Mouse (Mus musculus) embryonic facial prominence, embryonic 11.5 days (tissue): ENCODE measurements at regions not wholly inside any gene's neighbourhood (a gene's known extent, or its start where the extent isn't known, plus 50 kb on each side); places are given as distances from the start of the nearest gene placed in this dataset.

Experiments
- ATAC-seq: fragments of 200-750 bp; cut with Nextera tagmentation; replicated peaks from 2 replicates; pipeline ENCODE4 v1.8.0; 2017; ENCODE audit warnings: low read depth; ENCODE audit not compliant: insufficient number of reproducible peaks, low FRiP score, low TSS enrichment
- DNase-seq: peaks from one replicate; pipeline ENCODE4 v3.0.0-alpha.2; 2015; ENCODE audit warnings: low spot score
- H3K27ac ChIP-seq: fragments of 300-500 bp; sonication (generic); replicated peaks from 2 replicates; pipeline ENCODE4 v1.5.1; 2014; ENCODE audit warnings: mild to moderate bottlenecking, low read depth, low read length, control low read depth
- H3K27me3 ChIP-seq: fragments of 300-500 bp; sonication (generic); 2 replicates; pipeline ENCODE4 v1.6.1; 2014; ENCODE audit warnings: mild to moderate bottlenecking, low read length, moderate library complexity, mixed read lengths; ENCODE audit not compliant: control insufficient read depth, insufficient read depth
- H3K36me3 ChIP-seq: fragments of 300-500 bp; sonication (generic); replicated peaks from 2 replicates; pipeline ENCODE4 v1.6.1; 2014; ENCODE audit warnings: low read depth, mild to moderate bottlenecking, low read length, moderate library complexity, mixed read lengths; ENCODE audit not compliant: control insufficient read depth, insufficient read depth
- H3K4me1 ChIP-seq: fragments of 300-500 bp; sonication (generic); 2 replicates; pipeline ENCODE4 v1.6.1; 2014; ENCODE audit warnings: low read length, mixed read lengths; ENCODE audit not compliant: control insufficient read depth, insufficient read depth
- H3K4me2 ChIP-seq: fragments of 300-500 bp; sonication (generic); 2 replicates; pipeline ENCODE4 v1.6.1; 2014; ENCODE audit warnings: low read depth, mild to moderate bottlenecking, control low read depth, low read length, moderate library complexity
- H3K4me3 ChIP-seq: fragments of 300-500 bp; sonication (generic); 2 replicates; pipeline ENCODE4 v1.5.1; 2014; ENCODE audit warnings: low read depth, low read length, control low read depth
- H3K9ac ChIP-seq: fragments of 300-500 bp; sonication (generic); replicated peaks from 2 replicates; pipeline ENCODE4 v1.6.1; 2014; ENCODE audit warnings: mild to moderate bottlenecking, control low read depth, low read length
- H3K9me3 ChIP-seq: fragments of 300-500 bp; sonication (generic); replicated peaks from 2 replicates; pipeline ENCODE4 v1.6.1; 2016; ENCODE audit warnings: mild to moderate bottlenecking, low read length, inconsistent platforms, mixed read lengths; ENCODE audit not compliant: control insufficient read depth
- WGBS: fragments of 180-500 bp; shearing (Covaris S2); extraction: QIAGEN DNeasy Blood & Tissue Kit; methylation state at CpG from one replicate; pipeline ENCODE4 v1.1.7; 2014; 5-methylcytosine and 5-hydroxymethylcytosine counted together

DNA sequence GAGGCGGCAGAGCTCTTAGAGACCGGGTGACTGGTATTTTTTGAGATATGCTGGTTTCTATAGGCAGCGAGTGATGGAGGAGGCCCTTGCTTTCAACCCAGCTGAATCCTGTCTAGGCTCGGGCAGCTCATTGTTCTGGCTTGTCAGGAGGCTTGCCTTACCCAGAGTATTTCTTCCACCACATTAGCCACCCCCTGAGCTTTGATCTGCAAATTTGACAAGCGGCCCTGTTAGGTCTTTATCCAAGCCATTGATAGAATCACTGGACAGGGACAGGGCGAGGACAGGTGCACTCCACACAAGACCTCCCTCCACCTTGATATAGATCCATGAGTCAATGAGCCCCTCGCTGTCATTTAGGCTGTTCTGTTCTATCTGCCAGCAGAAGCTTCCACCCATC, 343.0 kb upstream of the Fam19a5 start:
- no peak overlapping the region for H3K4me3 ChIP-seq
- no peak for DNase-seq
- no peak for ATAC-seq
- H3K9ac ChIP-seq: no peak overlapping the region
- no peak overlapping the region for H3K27ac ChIP-seq
- no peaks in the 10 kb centered on the region for H3K4me1 ChIP-seq
- no peaks in the 10 kb centered on the region for H3K36me3 ChIP-seq
- H3K9me3 ChIP-seq: no peaks in the 10 kb centered on the region
- H3K4me2 ChIP-seq: no peak overlapping the region
- no peaks in the 10 kb centered on the region for H3K27me3 ChIP-seq
- 63% methylated on average over 7 of the region's 7 CpGs for WGBS

DNA sequence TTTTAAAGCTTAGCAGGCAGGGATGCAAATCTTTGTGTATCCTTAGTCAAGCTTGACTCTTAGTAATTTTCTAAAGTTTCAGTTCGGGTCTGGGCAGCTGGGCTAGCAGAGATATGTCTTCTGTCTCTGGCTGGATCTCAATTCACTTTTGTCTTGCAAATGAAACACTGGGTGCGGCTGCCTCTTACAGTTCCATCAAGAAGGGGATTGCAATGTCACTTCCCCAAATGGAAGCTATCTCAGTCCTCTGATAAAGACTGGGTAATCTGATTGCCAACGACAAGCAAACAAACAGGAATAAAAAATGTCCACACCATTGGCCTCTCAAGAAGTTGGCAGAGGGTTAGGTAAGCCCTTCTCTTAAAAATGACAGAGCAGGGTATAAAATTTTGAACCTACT, 314.1 kb upstream of the Fam19a5 start:
- Histone ChIP-seq H3K4me1 (no peaks in the 10 kb centered on the region), H3K9me3 (no peaks in the 10 kb centered on the region), H3K27me3 (no peaks in the 10 kb centered on the region), H3K36me3 (no peaks in the 10 kb centered on the region), H3K9ac (no peak overlapping the region), H3K27ac (no peak overlapping the region), H3K4me3 (no peak overlapping the region), H3K4me2 (no peak overlapping the region)
- 67% methylated on average over 3 of the region's 3 CpGs for WGBS
- no peak for ATAC-seq
- DNase-seq: no peak

DNA sequence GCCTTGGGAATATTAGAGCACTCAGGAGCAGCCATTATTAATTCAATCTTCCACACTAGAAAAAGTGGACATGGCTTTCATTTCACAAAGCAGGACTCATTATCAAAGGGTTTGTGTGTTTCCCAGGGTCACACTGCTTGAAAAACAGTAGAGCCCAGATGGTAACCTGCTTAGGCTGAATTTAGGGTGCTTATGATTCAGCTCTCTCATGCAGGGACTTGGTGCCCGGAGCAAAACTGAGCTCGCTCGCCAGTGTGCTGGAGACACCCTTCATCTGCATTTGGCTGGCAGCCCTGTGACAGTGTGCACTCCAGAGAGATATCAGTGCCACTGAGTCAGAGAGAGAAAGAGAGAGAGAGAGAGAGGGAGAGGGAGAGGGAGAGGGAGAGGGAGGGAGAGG, 308.0 kb upstream of the Fam19a5 start:
- Histone ChIP-seq H3K4me1 (no peaks in the 10 kb centered on the region), H3K9ac (no peak overlapping the region), H3K4me3 (no peak overlapping the region), H3K27ac (no peak overlapping the region), H3K4me2 (no peak overlapping the region), H3K36me3 (no peaks in the 10 kb centered on the region), H3K27me3 (no peaks in the 10 kb centered on the region), H3K9me3 (no peaks in the 10 kb centered on the region)
- 87% methylated on average over 3 of the region's 3 CpGs for WGBS
- DNase-seq (no peak), ATAC-seq (no peak)

DNA sequence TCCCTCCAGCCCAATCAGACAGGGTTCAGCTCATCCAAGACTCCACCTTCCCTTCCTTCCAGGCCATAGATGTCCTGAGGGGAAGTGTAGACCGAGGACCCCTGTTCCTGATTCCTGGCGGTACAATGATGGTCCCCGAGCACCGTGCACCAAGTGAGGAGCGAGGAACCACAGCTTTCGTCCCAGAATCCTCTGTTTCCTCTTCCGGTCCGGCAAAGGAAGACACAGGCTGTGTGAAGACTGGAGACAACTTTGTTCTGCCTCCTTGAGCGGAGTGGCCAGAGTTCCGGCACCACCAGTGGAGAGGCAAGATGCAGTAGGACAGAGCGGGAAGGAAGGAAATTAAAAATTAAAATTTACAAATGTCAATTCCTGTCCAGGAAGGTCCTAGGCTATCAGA, 305.0 kb upstream of the Fam19a5 start:
- Histone ChIP-seq H3K27me3 (no peaks in the 10 kb centered on the region), H3K4me1 (no peaks in the 10 kb centered on the region), H3K4me2 (no peak overlapping the region), H3K4me3 (no peak overlapping the region), H3K9me3 (no peaks in the 10 kb centered on the region), H3K36me3 (no peaks in the 10 kb centered on the region), H3K9ac (no peak overlapping the region), H3K27ac (no peak overlapping the region)
- DNase-seq: no peak
- ATAC-seq: no peak
- 93% methylated on average over 11 of the region's 11 CpGs for WGBS

DNA sequence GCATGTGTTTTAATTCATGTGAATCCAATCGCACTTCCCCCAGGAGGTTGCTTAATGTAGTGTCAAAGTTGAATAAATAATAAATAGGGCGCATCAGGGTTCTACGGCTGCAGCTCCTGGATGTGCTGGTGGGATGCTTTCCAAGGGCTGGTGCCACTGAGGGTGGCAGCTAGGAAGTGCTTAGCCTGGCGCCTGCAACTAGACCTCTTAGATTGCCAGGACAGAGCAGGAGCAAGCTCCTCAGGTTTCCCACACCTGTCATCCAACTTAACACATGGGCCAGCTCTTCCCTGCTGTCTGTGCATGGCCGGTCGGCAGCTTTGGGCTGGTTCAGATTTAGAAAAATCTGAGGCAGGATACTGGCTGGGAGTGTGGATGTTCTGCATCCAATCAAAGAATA, 282.6 kb upstream of the Fam19a5 start:
- Histone ChIP-seq H3K4me2 (no peak overlapping the region), H3K36me3 (no peaks in the 10 kb centered on the region), H3K27ac (no peak overlapping the region), H3K4me1 (no peaks in the 10 kb centered on the region), H3K27me3 (no peaks in the 10 kb centered on the region), H3K9me3 (no peaks in the 10 kb centered on the region), H3K9ac (no peak overlapping the region), H3K4me3 (no peak overlapping the region)
- no peak for DNase-seq
- ATAC-seq: no peak
- 85% methylated on average over 6 of the region's 6 CpGs for WGBS

DNA sequence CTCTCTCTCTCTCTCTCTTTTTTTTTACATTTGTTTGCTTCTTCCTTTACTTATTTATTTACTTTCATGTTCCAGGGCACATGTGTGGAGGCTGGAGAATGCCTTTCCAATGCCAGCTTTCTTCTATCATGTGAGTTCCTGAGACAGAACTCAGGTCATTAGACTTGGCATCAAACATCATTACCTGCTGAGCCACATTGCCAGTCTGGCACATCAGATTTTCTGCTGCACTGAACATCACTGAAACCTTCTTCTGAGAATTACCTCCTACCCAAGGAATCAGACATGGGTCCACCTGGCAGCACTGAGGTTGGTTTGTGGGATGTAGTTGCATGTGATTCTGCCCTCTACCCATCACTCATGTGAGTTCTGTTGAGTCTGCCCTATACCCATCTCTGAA, 279.2 kb upstream of the Fam19a5 start:
- DNase-seq: no peak
- no peaks in the 10 kb centered on the region for H3K36me3 ChIP-seq
- no peaks in the 10 kb centered on the region for H3K9me3 ChIP-seq
- H3K27ac ChIP-seq: no peak overlapping the region
- H3K9ac ChIP-seq: no peak overlapping the region
- H3K4me2 ChIP-seq: no peak overlapping the region
- no peaks in the 10 kb centered on the region for H3K27me3 ChIP-seq
- no peaks in the 10 kb centered on the region for H3K4me1 ChIP-seq
- H3K4me3 ChIP-seq: no peak overlapping the region
- ATAC-seq: no peak

DNA sequence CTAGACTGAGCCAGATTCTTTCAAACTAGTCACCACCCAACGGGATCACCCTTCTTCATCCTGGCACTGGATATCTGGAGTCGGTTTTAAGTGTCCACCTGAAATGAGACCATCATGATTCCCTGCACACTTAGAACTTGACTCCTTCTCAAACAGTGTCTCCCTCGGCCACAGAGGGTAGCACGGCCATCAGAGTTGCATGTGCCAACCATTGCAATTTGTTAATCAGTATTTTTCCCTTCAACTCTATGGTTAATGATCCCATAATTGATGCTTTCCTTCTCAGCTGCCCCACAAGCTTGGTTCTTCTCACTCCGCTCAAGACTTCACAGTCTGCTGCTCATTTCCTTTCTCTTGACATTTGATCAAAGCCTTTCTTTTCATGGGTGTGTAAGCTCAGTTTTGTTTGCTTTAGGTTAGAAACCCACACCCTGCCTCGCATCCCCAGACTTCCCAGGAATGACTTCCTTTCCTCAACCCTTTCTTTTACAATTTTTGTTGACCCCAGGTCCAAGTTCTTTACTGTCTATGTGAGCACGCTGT, 253.0 kb upstream of the Fam19a5 start:
- H3K4me3 ChIP-seq: no peak overlapping the region
- WGBS: 74% methylated on average over 7 of the region's 7 CpGs
- H3K27ac ChIP-seq: no peak overlapping the region
- DNase-seq (no peak), ATAC-seq (no peak)
- no peak overlapping the region for H3K4me2 ChIP-seq
- H3K27me3 ChIP-seq: no peaks in the 10 kb centered on the region
- H3K9me3 ChIP-seq: no peaks in the 10 kb centered on the region
- H3K9ac ChIP-seq: no peak overlapping the region
- no peaks in the 10 kb centered on the region for H3K4me1 ChIP-seq
- no peaks in the 10 kb centered on the region for H3K36me3 ChIP-seq

DNA sequence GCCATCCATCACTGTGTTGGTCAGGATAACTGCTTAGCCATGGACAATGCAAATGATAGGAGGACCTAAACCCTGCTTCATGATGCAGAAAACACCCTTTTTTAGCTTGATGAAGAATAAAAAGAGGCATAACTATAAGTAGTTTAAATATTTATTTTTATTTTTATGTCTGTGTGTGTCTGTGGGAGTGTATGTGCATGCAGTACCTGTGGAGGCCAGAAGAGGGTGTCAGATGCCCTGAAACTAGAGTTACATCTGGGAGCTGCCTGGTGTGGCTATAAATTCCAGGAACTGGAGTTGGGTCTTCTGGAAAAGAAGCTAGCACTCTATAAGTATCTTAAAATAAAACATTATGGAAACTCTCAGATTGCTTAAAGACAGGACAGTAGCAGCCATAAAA, 224.2 kb upstream of the Fam19a5 start:
- no peak for ATAC-seq
- no peaks in the 10 kb centered on the region for H3K9me3 ChIP-seq
- H3K9ac ChIP-seq: no peak overlapping the region
- H3K27ac ChIP-seq: no peak overlapping the region
- H3K36me3 ChIP-seq: no peaks in the 10 kb centered on the region
- H3K27me3 ChIP-seq: no peaks in the 10 kb centered on the region
- H3K4me2 ChIP-seq: no peak overlapping the region
- no peaks in the 10 kb centered on the region for H3K4me1 ChIP-seq
- DNase-seq: no peak
- H3K4me3 ChIP-seq: no peak overlapping the region
